Mouse (Mus musculus): ENCODE measurements around the gene Taf4.

Taf4 gene

GRCm38 (mm10) chr2:179969137-179969536 lies 7.3 kb downstream of the Taf4 start:
- H3K4me1 ChIP-seq (replicated peaks; ENCODE audit: low read depth, low read length), result peaks cover 98% of the 10 kb centered on the region
- H3K36me3 ChIP-seq (ENCODE audit: insufficient read depth, low read length), result peaks cover 18% of the 10 kb centered on the region
- H3K9me3 ChIP-seq (ENCODE audit: low read length), result no peaks in the 10 kb centered on the region
- H3K27me3 ChIP-seq (ENCODE audit: insufficient read depth, low read length), result no peaks in the 10 kb centered on the region
- TF ChIP-seq NANOG (IDR thresholded peaks at IDR 0.05; ENCODE audit: borderline replicate concordance, low read length), result no peak
- no peak for TF ChIP-seq POU5F1 (IDR thresholded peaks at IDR 0.05; ENCODE audit: borderline replicate concordance, low read length)
- no peak for TF ChIP-seq CTCF (conservative IDR thresholded peaks at IDR 0.05; ENCODE audit: low read length)
- H3K4me3 ChIP-seq (replicated peaks; ENCODE audit: low read length), result no peak overlapping the region

- 0 out of 2 replicates have a peak, but pooled peaks cover 12% of the 10 kb centered on the region for H3K36me3 ChIP-seq (ENCODE audit: insufficient read depth, low read length)
- peaks cover 98% of the 10 kb centered on the region for H3K4me1 ChIP-seq (replicated peaks; ENCODE audit: low read depth, low read length)
- no peak overlapping the region for H3K4me3 ChIP-seq (replicated peaks; ENCODE audit: low read length)
- TF ChIP-seq NANOG (IDR thresholded peaks at IDR 0.05; ENCODE audit: borderline replicate concordance, low read length) (no peak), POU5F1 (IDR thresholded peaks at IDR 0.05; ENCODE audit: borderline replicate concordance, low read length) (no peak), CTCF (conservative IDR thresholded peaks at IDR 0.05; ENCODE audit: low read length) (no peak)
- H3K27me3 ChIP-seq (ENCODE audit: insufficient read depth, low read length), result no peaks in the 10 kb centered on the region
- H3K9me3 ChIP-seq (ENCODE audit: low read length), result no peaks in the 10 kb centered on the region
These were observed 8.8 kb downstream of the Taf4 start for GRCm38 (mm10) chr2:179967633-179968032.

- TF ChIP-seq POU5F1 (IDR thresholded peaks at IDR 0.05; ENCODE audit: borderline replicate concordance, low read length) (no peak), NANOG (IDR thresholded peaks at IDR 0.05; ENCODE audit: borderline replicate concordance, low read length) (no peak), CTCF (conservative IDR thresholded peaks at IDR 0.05; ENCODE audit: low read length) (no peak)
- peaks cover 81% of the 10 kb centered on the region for H3K4me1 ChIP-seq (replicated peaks; ENCODE audit: low read depth, low read length)
- H3K9me3 ChIP-seq (ENCODE audit: low read length), result no peaks in the 10 kb centered on the region
- peaks cover 19% of the 10 kb centered on the region; the same call in 1 of the 2 replicates for H3K36me3 ChIP-seq (ENCODE audit: insufficient read depth, low read length)
- H3K4me3 ChIP-seq (replicated peaks; ENCODE audit: low read length), result no peak overlapping the region
- H3K27me3 ChIP-seq (ENCODE audit: insufficient read depth, low read length), result no peaks in the 10 kb centered on the region
These were observed 15.0 kb downstream of the Taf4 start for GRCm38 (mm10) chr2:179961420-179961819.

DNA sequence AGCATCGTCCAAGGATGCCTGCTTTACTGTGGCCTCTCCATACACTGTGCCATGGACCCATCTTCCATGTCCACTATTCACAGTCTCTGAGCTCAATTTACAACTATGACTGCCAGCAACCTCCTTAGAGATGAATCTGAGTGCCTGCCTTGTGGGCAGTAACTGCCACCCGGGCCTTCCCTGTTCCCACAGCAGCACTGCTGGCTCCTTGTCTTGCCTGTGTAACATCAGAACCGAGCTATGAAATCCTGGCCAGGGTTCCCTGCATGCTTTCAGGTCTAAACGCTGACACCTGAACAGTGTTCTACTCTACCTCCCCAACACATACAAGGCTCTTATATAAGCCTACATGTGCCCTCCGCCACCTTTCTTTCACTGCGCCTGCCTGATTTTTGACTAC lies 16.1 kb downstream of the Taf4 start:
- Histone ChIP-seq H3K27me3 (ENCODE audit: insufficient read depth, low read length) (no peaks in the 10 kb centered on the region), H3K36me3 (ENCODE audit: insufficient read depth, low read length) (peaks cover 19% of the 10 kb centered on the region; the same call in 1 of the 2 replicates), H3K4me3 (replicated peaks; ENCODE audit: low read length) (no peak overlapping the region), H3K9me3 (ENCODE audit: low read length) (no peaks in the 10 kb centered on the region), H3K4me1 (replicated peaks; ENCODE audit: low read depth, low read length) (peaks cover 79% of the 10 kb centered on the region)
- TF ChIP-seq CTCF (conservative IDR thresholded peaks at IDR 0.05; ENCODE audit: low read length), result no peak
- no peak for TF ChIP-seq POU5F1 (IDR thresholded peaks at IDR 0.05; ENCODE audit: borderline replicate concordance, low read length)
- TF ChIP-seq NANOG (IDR thresholded peaks at IDR 0.05; ENCODE audit: borderline replicate concordance, low read length), result no peak

GRCm38 (mm10) chr2:179959391-179959790 lies 17.1 kb downstream of the Taf4 start:
- Histone ChIP-seq H3K27me3 (ENCODE audit: insufficient read depth, low read length) (no peaks in the 10 kb centered on the region), H3K4me3 (replicated peaks; ENCODE audit: low read length) (no peak overlapping the region), H3K9me3 (ENCODE audit: low read length) (no peaks in the 10 kb centered on the region), H3K36me3 (ENCODE audit: insufficient read depth, low read length) (peaks cover 15% of the 10 kb centered on the region; the same call in 1 of the 2 replicates), H3K4me1 (replicated peaks; ENCODE audit: low read depth, low read length) (peaks cover 70% of the 10 kb centered on the region)
- TF ChIP-seq POU5F1 (IDR thresholded peaks at IDR 0.05; ENCODE audit: borderline replicate concordance, low read length), result no peak
- TF ChIP-seq NANOG (IDR thresholded peaks at IDR 0.05; ENCODE audit: borderline replicate concordance, low read length), result no peak
- no peak for TF ChIP-seq CTCF (conservative IDR thresholded peaks at IDR 0.05; ENCODE audit: low read length)

- H3K36me3 ChIP-seq (ENCODE audit: insufficient read depth, low read length), result 0 out of 2 replicates have a peak, but pooled peaks cover 4% of the 10 kb centered on the region
These were observed 24.6 kb downstream of the Taf4 start for GRCm38 (mm10) chr2:179951542-179952524.

DNA sequence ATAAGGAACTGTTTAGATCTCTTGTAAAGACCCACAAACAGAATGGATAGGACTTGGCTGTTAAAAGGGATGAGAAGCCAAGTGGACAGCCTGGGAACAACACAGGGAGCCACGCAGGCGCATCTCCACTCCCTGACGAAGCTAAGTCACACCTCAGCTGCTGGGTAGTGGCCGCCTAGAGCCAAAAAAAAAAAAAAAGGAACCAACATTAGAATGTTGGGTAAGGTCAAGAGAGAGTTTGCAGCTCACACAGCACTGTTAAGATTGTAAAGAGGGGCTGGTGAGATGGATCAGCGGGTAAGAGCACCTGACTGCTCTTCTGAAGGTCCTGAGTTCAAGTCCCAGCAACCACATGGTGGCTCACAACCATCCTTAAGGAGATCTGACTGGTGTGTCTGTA lies 27.6 kb downstream of the Taf4 start:
- TF ChIP-seq POU5F1 (IDR thresholded peaks at IDR 0.05; ENCODE audit: borderline replicate concordance, low read length) (no peak), NANOG (IDR thresholded peaks at IDR 0.05; ENCODE audit: borderline replicate concordance, low read length) (no peak), CTCF (conservative IDR thresholded peaks at IDR 0.05; ENCODE audit: low read length) (no peak)
- H3K36me3 ChIP-seq (ENCODE audit: insufficient read depth, low read length), result 0 out of 2 replicates have a peak, but pooled peaks cover 4% of the 10 kb centered on the region
- H3K27me3 ChIP-seq (ENCODE audit: insufficient read depth, low read length), result no peaks in the 10 kb centered on the region
- H3K9me3 ChIP-seq (ENCODE audit: low read length), result no peaks in the 10 kb centered on the region
- no peak overlapping the region for H3K4me3 ChIP-seq (replicated peaks; ENCODE audit: low read length)
- H3K4me1 ChIP-seq (replicated peaks; ENCODE audit: low read depth, low read length), result peaks cover 88% of the 10 kb centered on the region

More at GRCm38 (mm10) chr2:179951542-179952524, 24.6 kb downstream of the Taf4 start:
- no peaks in the 10 kb centered on the region for H3K9me3 ChIP-seq (ENCODE audit: low read length)
- H3K27me3 ChIP-seq (ENCODE audit: insufficient read depth, low read length), result no peaks in the 10 kb centered on the region
- no peak for TF ChIP-seq CTCF (conservative IDR thresholded peaks at IDR 0.05; ENCODE audit: low read length)
- H3K4me1 ChIP-seq (replicated peaks; ENCODE audit: low read depth, low read length), result peaks cover 69% of the 10 kb centered on the region
- H3K4me3 ChIP-seq (replicated peaks; ENCODE audit: low read length), result no peak overlapping the region

DNA sequence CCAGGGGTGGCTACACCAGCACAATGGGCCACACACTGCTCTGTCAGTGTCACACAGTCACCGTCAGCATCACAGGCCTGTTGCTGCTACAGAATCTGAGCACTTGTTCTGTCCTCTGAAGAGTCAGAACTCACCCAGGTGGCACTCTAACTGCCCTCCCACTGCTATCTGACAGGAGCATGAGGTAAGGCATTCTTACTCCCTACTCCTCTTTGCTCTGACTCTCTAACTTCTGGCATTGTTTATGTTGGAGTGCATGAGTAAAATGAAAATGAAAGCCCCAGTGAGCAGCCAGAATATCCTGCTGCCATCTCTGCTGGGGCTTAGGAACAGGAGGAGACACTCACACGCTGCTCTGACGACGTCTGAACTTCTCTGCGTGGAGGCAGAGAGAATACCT lies 28.8 kb downstream of the Taf4 start:
- H3K36me3 ChIP-seq (ENCODE audit: insufficient read depth, low read length), result 0 out of 2 replicates have a peak, but pooled peaks cover 4% of the 10 kb centered on the region
- peaks cover 93% of the 10 kb centered on the region for H3K4me1 ChIP-seq (replicated peaks; ENCODE audit: low read depth, low read length)
- H3K4me3 ChIP-seq (replicated peaks; ENCODE audit: low read length), result no peak overlapping the region
- H3K9me3 ChIP-seq (ENCODE audit: low read length), result no peaks in the 10 kb centered on the region
- TF ChIP-seq POU5F1 (IDR thresholded peaks at IDR 0.05; ENCODE audit: borderline replicate concordance, low read length) (no peak), CTCF (conservative IDR thresholded peaks at IDR 0.05; ENCODE audit: low read length) (no peak), NANOG (IDR thresholded peaks at IDR 0.05; ENCODE audit: borderline replicate concordance, low read length) (no peak)
- no peaks in the 10 kb centered on the region for H3K27me3 ChIP-seq (ENCODE audit: insufficient read depth, low read length)
